Mouse (Mus musculus) E14TG2a.4 (cell line): Measurements from ENCODE around the gene Wbp2.

Experiments used
- H3K27me3 ChIP-seq: 2 replicates; pipeline ENCODE4 v1.6.1; 2014; ENCODE audit warnings: low read length, control low read depth; ENCODE audit not compliant: insufficient read depth
- H3K36me3 ChIP-seq: 2 replicates; pipeline ENCODE4 v1.6.1; 2014; ENCODE audit warnings: low read length, control low read depth; ENCODE audit not compliant: insufficient read depth
- H3K4me1 ChIP-seq: replicated peaks from 2 replicates; pipeline ENCODE4 v1.6.1; 2014; ENCODE audit warnings: low read depth, low read length, control low read depth
- H3K4me3 ChIP-seq: replicated peaks from 2 replicates; pipeline ENCODE4 v1.5.1; 2014; ENCODE audit warnings: mild to moderate bottlenecking, low read length
- H3K9me3 ChIP-seq: 2 replicates; pipeline ENCODE4 v1.6.1; 2014; ENCODE audit warnings: low read length, control low read depth
- CTCF ChIP-seq: conservative IDR thresholded peaks from 2 replicates; pipeline ENCODE4 v1.5.1; 2014; ENCODE audit warnings: low read length
- NANOG ChIP-seq: IDR thresholded peaks from 2 replicates; pipeline ENCODE4 v1.6.1; 2014; ENCODE audit warnings: borderline replicate concordance, low read length, mixed read lengths
- POU5F1 ChIP-seq: IDR thresholded peaks from 2 replicates; pipeline ENCODE4 v1.6.1; 2014; ENCODE audit warnings: low read length, borderline replicate concordance

Wbp2 gene

DNA sequence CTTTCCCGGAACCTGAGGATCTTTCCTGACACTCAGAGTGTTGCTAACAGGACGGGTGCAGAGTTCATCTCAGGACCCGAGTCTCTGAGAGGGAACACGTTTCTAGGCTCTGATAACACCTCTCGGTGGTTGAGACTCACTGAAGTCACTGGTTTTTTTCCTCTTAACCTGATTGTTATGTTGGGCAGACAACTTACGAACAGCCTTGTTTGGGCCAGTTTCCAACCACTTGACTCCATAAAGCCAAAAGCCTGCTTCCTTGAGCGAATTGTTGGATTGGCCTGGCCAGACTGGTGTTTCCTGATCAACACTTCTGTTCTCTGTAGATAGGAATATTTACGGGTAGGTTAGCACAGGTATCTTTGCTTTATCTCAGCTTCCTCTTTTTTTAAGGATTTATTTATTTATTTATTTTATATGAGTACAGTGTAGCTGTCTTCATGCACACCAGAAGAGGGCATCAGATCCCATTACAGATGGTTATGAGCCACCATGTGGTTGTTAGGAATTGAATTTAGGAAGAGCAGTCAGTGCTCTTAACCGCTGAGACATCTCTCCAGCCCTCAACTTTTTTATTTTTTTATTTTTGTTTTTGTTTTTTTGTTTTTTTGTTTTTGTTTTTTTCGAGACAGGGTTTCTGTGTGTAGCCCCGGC, 2.1 kb upstream of the Wbp2 start:
- Histone ChIP-seq H3K4me1 (peaks cover 47% of the 10 kb centered on the region), H3K4me3 (no peak overlapping the region), H3K9me3 (no peaks in the 10 kb centered on the region), H3K27me3 (no peaks in the 10 kb centered on the region), H3K36me3 (peaks cover 21% of the 10 kb centered on the region)
- TF ChIP-seq NANOG: no peak
- TF ChIP-seq POU5F1: no peak
- TF ChIP-seq CTCF: no peak

DNA sequence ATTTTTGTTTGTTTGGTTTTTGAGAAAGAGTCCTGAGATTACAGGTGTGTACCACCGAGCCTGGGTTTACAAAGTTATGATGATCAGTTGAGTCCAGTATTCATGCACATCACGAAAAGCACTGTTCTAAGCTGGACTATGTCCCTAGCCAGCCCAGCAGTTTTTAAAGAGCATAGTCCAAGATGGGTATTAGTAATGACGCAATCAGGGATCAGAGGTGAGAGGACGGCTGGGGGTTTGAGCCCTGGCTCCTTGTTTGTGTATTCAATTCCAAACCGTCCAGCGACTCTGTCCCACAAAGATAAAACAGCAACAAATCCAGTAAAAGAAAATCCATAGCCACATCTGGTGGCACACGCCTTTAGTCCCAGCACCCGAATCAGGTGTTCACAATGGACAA, 1.4 kb upstream of the Wbp2 start:
- no peaks in the 10 kb centered on the region for H3K9me3 ChIP-seq
- no peaks in the 10 kb centered on the region for H3K27me3 ChIP-seq
- peak overlapping the region; percentile 76; the same call in 1 of the 2 replicates for H3K4me3 ChIP-seq
- H3K4me1 ChIP-seq: peaks cover 49% of the 10 kb centered on the region
- TF ChIP-seq POU5F1: no peak
- no peak for TF ChIP-seq CTCF
- no peak for TF ChIP-seq NANOG
- peaks cover 27% of the 10 kb centered on the region for H3K36me3 ChIP-seq

DNA sequence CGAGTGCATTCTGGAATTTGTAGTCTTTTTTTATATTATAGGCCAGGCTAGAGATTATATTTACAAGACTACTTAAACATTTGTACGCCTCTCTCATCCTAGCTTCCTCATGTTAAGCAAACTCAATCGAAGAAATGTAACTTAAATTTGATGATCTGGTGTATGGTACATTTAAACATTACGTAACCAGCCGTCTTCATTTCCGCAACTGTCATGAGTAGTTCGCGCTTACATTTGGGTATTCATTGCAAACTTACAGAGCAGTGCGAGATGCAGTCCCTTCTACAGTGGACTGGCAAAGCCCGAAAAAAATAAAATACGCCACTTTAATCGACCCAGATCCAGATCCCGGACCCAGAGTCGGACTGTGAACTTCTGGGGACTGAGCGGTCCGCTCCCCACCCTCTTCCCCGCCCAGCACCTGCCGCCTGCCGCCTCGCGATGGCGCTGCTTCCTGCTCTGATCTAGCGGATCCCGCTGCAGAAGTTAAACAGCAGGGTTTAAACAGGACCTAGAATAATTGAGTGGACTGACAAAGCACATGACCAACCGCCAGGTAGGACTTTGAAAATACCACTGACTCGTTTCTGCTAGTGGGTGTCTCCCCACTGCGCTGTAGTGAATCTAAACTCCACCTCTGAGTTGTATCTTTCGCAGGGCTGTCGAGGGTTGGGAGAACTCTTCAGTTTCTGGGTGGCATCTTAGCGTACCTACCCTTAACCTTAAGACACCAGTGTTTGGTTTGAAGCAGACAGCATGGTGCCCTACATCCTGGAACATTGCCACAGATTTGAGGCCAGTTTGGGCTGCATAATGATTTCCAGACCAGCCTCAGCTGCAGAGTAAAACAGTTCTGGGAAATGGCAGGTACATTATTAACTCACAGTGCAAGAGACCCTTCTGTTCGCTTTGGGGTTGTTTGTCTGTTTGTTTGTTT, 667 bp upstream of the Wbp2 start:
- Histone ChIP-seq H3K36me3 (peaks cover 33% of the 10 kb centered on the region), H3K4me3 (peak overlapping the region; percentile 76), H3K4me1 (peaks cover 55% of the 10 kb centered on the region), H3K9me3 (no peaks in the 10 kb centered on the region), H3K27me3 (no peaks in the 10 kb centered on the region)
- peak; percentile 53 for TF ChIP-seq CTCF
- TF ChIP-seq NANOG: no peak

DNA sequence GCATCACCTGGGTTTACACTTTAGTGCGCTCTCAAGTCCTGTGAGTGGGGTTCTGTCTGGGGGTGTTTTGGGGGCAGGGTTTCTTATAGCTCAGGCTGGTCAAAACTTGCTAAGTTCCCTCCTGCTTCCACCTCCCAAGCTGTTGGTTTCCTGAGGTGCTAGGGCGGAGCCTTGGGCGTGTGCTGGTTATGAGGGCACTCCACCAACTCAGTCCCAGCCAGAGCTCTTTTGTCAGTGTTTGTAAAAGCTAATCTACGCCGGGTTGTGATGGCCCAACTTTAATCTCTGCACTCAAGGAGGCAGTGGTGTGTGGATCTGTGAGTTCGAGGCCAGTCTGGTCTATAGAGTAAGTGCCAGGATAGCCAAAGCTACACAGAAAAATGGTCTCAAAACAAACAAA, 2.6 kb downstream of the Wbp2 start:
- Histone ChIP-seq H3K4me1 (peaks cover 79% of the 10 kb centered on the region), H3K27me3 (no peaks in the 10 kb centered on the region), H3K4me3 (no peak overlapping the region), H3K9me3 (no peaks in the 10 kb centered on the region), H3K36me3 (peaks cover 65% of the 10 kb centered on the region)
- no peak for TF ChIP-seq NANOG
- no peak for TF ChIP-seq POU5F1
- no peak for TF ChIP-seq CTCF

DNA sequence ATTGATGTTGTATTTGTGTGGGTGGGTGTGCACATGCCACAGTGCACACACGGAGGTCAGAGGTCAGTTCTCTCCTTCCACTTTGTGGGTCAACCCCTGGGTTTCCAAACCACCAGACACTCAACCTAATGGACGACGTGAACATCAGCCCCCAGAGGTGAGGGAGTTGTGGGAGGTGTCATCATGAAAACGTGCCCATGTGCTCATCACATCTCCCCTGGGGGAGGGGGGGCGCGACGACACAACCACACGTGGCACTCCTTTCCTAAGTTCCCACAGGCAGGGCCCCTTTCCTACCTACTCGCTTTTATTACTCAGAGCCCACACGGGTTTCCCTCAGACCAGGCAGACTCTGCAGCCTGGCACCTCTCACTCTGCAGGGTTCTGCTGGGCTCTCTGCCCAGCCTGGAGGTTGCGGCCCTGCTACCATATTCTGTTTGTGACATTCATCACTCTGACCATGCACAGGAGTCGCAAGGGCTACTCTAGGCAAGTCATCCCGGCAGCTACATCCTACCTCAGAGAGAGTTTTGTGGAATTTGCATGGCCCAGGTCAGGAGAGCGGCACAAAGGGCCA, 3.6 kb downstream of the Wbp2 start:
- Histone ChIP-seq H3K36me3 (peaks cover 71% of the 10 kb centered on the region), H3K4me3 (no peak overlapping the region), H3K27me3 (no peaks in the 10 kb centered on the region), H3K4me1 (peaks cover 87% of the 10 kb centered on the region), H3K9me3 (no peaks in the 10 kb centered on the region)
- TF ChIP-seq CTCF (no peak), POU5F1 (no peak), NANOG (no peak)

DNA sequence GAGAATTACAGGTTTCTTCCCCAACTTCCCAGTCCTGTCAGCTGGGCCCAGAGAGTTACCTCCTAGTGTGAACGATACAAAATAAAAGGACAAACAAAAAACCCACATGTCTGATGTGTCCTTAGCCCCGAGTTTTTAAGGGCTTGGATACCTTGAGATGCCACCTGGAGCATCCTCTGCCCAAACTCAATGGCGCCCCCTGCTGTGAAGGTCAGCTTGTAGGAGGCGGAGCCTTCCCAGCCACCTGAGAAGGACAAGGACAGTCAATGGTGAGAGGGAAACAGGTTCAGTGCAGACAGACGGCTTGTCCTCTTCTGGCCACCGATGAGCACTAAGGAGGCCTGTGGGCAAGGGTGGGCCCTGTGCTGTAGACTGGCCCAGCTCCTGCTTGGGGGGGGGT, 5.7 kb downstream of the Wbp2 start:
- Histone ChIP-seq H3K27me3 (no peaks in the 10 kb centered on the region), H3K9me3 (no peaks in the 10 kb centered on the region), H3K4me1 (peaks cover 98% of the 10 kb centered on the region), H3K36me3 (peaks cover 71% of the 10 kb centered on the region), H3K4me3 (0 out of 2 replicates have a peak overlapping the region, but pooled peaks have one; percentile 4)
- TF ChIP-seq CTCF: peak; percentile 28
- no peak for TF ChIP-seq POU5F1
- no peak for TF ChIP-seq NANOG

DNA sequence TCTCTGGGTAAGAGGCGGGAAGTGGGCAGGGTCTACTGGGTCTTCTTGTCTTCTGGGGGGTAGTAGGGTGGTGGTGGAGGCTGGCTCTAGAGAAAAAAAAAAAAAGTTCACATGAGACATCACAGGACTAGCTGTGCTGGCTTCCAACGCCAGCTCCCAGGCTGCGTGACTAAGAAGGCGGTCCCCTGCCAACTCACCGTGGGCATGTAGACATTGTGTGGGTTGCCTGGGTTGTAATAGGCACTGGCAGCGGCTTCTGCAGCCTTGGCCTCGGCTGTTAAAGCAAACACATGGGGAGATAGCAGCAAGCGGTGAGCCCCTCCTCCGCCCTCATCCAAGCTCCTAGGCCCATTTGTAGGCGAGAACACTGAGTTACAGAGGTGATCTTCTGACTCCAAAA, 7.3 kb downstream of the Wbp2 start:
- TF ChIP-seq CTCF: no peak
- no peak for TF ChIP-seq POU5F1
- TF ChIP-seq NANOG: no peak
- Histone ChIP-seq H3K36me3 (peaks cover 57% of the 10 kb centered on the region), H3K27me3 (no peaks in the 10 kb centered on the region), H3K4me1 (peaks cover 88% of the 10 kb centered on the region), H3K4me3 (peak overlapping the region; percentile 43; the same call in 1 of the 2 replicates), H3K9me3 (no peaks in the 10 kb centered on the region)

DNA sequence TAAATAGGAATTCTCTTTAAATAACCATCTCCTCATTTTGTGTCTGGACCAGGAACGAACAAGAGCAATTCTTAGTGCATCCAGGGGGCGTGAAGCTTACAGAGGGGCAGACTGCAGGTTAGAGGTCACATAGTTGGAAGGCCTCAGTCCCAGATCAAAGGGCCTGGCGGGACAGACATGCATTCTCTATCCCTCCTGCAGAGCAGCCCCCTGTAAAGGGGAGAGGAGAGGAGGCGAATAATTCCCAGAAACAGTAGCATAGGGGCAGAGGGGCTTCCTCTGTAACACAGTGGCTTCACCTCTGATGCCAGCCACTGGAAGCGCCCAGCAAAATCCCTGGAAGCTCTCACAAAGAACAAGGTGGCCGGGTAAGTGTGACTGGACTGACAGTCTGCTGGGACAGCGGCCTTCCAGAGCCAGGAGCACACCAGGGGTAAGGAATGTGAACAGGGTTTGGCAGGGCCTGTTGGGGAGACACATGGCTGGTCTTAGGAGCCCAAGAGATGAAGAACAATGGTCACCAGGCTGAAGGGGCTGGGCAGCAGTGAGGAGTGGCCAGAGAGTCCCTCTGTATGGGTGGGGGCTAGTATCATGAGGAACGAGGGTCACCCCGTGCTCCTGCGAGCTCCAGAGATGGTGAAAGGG, 8.0 kb downstream of the Wbp2 start:
- TF ChIP-seq POU5F1 (no peak), CTCF (no peak), NANOG (no peak)

More for the DNA sequence above, 8.0 kb downstream of the Wbp2 start:
- peaks cover 50% of the 10 kb centered on the region for H3K36me3 ChIP-seq
- no peaks in the 10 kb centered on the region for H3K27me3 ChIP-seq
- H3K4me3 ChIP-seq: peak overlapping the region; percentile 43
- H3K4me1 ChIP-seq: peaks cover 80% of the 10 kb centered on the region
- H3K9me3 ChIP-seq: no peaks in the 10 kb centered on the region
